Mouse (Mus musculus) midbrain, embryonic 12.5 days (tissue): ENCODE data around the gene Zc3h18. TPM values are rescaled to one million over a fixed set of nuclear protein-coding genes. Genes with fewer than 3 reads are reported as not detected.
A peak's percentile ranks its signal among the peaks of the same experiment; 100 is the strongest.

Experiments used
- ATAC-seq: fragments of 200-750 bp; cut with Nextera tagmentation; 2 replicates; pipeline ENCODE4 v1.8.0; 2017; ENCODE audit warnings: low read depth, moderate TSS enrichment, moderate library complexity; ENCODE audit not compliant: low FRiP score
- H3K27ac ChIP-seq: fragments of 300-500 bp; sonication (generic); replicated peaks from 2 replicates; pipeline ENCODE4 v1.5.1; 2016; ENCODE audit warnings: mild to moderate bottlenecking
- H3K27me3 ChIP-seq: fragments of 300-500 bp; sonication (generic); 2 replicates; pipeline ENCODE4 v1.6.1; 2016; ENCODE audit warnings: mild to moderate bottlenecking
- H3K36me3 ChIP-seq: fragments of 300-500 bp; sonication (generic); 2 replicates; pipeline ENCODE4 v1.6.1; 2016
- H3K4me1 ChIP-seq: fragments of 300-500 bp; sonication (generic); 2 replicates; pipeline ENCODE4 v1.6.1; 2016
- H3K4me2 ChIP-seq: fragments of 300-500 bp; sonication (generic); replicated peaks from 2 replicates; pipeline ENCODE4 v1.6.1; 2016; ENCODE audit warnings: mild to moderate bottlenecking, moderate library complexity
- H3K4me3 ChIP-seq: fragments of 300-500 bp; sonication (generic); 2 replicates; pipeline ENCODE4 v1.5.1; 2016; ENCODE audit warnings: mild to moderate bottlenecking
- H3K9ac ChIP-seq: fragments of 300-500 bp; sonication (generic); replicated peaks from 2 replicates; pipeline ENCODE4 v1.6.1; 2016; ENCODE audit warnings: mild to moderate bottlenecking, moderate library complexity
- H3K9me3 ChIP-seq: fragments of 300-500 bp; sonication (generic); 2 replicates; pipeline ENCODE4 v1.6.1; 2016; ENCODE audit warnings: mild to moderate bottlenecking
- WGBS: fragments of 180-500 bp; shearing (Covaris S2); methylation state at CpG from one replicate; pipeline ENCODE4 v1.1.7; 2016; 5-methylcytosine and 5-hydroxymethylcytosine counted together
- polyA plus RNA-seq: library from polyadenylated mRNA; unstranded; fragments of >200 nt; fragmentation: Nextera tagmentation; extraction: Ambion mirVana; gene quantifications from 2 replicates; pipeline ENCODE4 v1.2.1, GENCODE M21; 2016

The Zc3h18 gene
- polyA plus RNA-seq, 1 experiment from 2014 or later, result 68.3 TPM

DNA sequence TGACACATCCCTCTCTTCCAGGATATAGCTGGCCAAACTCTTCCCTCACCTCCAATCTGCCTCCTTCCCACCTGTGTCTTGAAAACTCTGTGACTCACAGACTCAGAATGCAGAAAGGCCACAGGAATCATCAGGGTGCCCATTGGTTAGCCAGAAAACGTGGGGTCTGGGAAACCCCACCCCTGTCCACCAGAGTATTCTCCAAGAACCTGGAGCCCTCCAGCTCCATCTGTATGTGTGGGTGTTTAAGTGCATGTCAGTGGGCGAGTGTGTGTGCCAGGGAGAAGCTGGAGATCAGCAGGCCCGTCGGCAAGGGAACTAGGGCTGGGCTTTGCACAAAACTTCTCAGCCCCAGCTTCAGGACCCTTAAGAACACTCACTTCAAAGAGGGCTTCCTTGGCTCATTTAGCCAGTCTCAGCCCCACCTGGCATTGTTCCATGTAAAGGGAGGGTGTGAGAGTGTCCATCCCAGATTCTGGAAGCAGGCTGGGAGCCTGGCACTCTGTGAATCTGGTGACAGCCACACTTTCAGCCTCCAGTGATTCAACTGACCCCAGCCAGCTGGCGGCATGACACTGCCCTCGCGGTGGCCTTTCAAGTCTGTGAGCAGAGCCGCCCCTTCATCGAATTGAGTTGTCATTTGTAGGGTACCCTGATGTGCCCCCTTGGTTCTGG, 43.6 kb downstream of the Zc3h18 start:
- Histone ChIP-seq H3K27me3 (no peaks in the 10 kb centered on the region), H3K9me3 (no peaks in the 10 kb centered on the region), H3K9ac (no peak overlapping the region), H3K4me3 (no peak overlapping the region), H3K27ac (no peak overlapping the region), H3K36me3 (peaks cover 45% of the 10 kb centered on the region), H3K4me1 (no peaks in the 10 kb centered on the region), H3K4me2 (no peak overlapping the region)
- no peak for ATAC-seq
- WGBS, result 76% methylated on average over 9 of the region's 9 CpGs

GRCm38 (mm10) chr8:122421376-122422070, 45.1 kb downstream of the Zc3h18 start, which contains the start of gene Il17c:
Gene Il17c, plus strand, starts transcription at chr8:122422020.
- 86% methylated on average over 14 of the region's 14 CpGs for WGBS
- Histone ChIP-seq H3K9me3 (no peaks in the 10 kb centered on the region), H3K4me1 (no peaks in the 10 kb centered on the region), H3K9ac (no peak within 1 kb of the TSS), H3K36me3 (peaks cover 30% of the 10 kb centered on the region), H3K4me2 (no peak within 1 kb of the TSS), H3K27ac (no peak within 1 kb of the TSS), H3K4me3 (no peak within 1 kb of the TSS), H3K27me3 (no peaks in the 10 kb centered on the region)
- ATAC-seq, result no peak

DNA sequence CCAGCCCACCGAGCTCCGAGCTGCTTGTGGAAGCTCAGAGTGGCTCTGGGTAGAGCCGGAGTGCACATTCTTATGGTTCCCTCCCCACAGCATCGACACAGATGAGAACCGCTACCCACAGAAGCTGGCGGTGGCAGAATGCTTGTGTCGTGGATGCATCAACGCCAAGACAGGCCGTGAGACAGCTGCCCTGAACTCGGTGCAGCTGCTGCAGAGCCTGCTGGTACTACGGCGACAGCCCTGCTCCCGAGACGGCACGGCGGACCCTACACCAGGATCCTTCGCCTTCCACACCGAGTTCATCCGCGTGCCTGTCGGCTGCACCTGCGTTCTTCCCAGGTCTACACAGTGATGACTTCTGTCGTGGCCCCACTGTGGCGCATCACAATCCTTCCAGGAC, 46.8 kb downstream of the Zc3h18 start:
- H3K9ac ChIP-seq, result no peak overlapping the region
- H3K9me3 ChIP-seq, result no peaks in the 10 kb centered on the region
- no peaks in the 10 kb centered on the region for H3K27me3 ChIP-seq
- ATAC-seq, result no peak
- H3K36me3 ChIP-seq, result peaks cover 15% of the 10 kb centered on the region
- no peak overlapping the region for H3K27ac ChIP-seq
- WGBS, result 90% methylated on average over 24 of the region's 24 CpGs
- H3K4me1 ChIP-seq, result no peaks in the 10 kb centered on the region
- no peak overlapping the region for H3K4me2 ChIP-seq
- no peak overlapping the region for H3K4me3 ChIP-seq

- H3K4me2 ChIP-seq, result no peak overlapping the region
- H3K27me3 ChIP-seq, result no peaks in the 10 kb centered on the region
- no peaks in the 10 kb centered on the region for H3K9me3 ChIP-seq
- H3K27ac ChIP-seq, result no peak overlapping the region
- no peak overlapping the region for H3K4me3 ChIP-seq
- peaks cover 10% of the 10 kb centered on the region for H3K36me3 ChIP-seq
- WGBS, result 75% methylated on average over 5 of the region's 5 CpGs
- no peak for ATAC-seq
- no peak overlapping the region for H3K9ac ChIP-seq
- no peaks in the 10 kb centered on the region for H3K4me1 ChIP-seq
Observed at GRCm38 (mm10) chr8:122423659-122424058, 47.2 kb downstream of the Zc3h18 start.

DNA sequence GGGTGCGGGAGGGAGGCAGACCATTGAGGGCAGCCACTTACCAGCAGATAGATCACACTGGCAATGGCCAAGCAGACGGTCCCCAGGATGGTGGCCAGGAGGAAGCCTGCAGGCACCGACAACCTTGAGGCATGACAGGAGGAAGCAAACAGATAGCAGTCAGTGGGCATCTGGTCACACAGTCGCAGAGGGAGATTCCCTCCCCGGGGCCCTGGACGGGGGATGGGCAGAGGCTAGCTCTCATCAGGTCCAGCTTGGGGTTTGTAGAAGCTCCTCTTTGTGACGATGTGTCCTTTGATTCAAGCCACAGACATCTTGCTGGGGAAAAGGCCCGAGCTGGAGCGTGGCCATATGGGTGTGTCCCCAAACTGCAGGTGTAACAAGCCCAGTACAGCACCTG, 49.7 kb downstream of the Zc3h18 start:
- Histone ChIP-seq H3K9me3 (no peaks in the 10 kb centered on the region), H3K27me3 (no peaks in the 10 kb centered on the region), H3K4me2 (no peak overlapping the region), H3K9ac (no peak overlapping the region), H3K27ac (no peak overlapping the region), H3K4me1 (no peaks in the 10 kb centered on the region), H3K4me3 (no peak overlapping the region), H3K36me3 (no peaks in the 10 kb centered on the region)
- whole genome bisulfite sequencing, result 80% methylated on average over 9 of the region's 9 CpGs
- ATAC-seq, result no peak

DNA sequence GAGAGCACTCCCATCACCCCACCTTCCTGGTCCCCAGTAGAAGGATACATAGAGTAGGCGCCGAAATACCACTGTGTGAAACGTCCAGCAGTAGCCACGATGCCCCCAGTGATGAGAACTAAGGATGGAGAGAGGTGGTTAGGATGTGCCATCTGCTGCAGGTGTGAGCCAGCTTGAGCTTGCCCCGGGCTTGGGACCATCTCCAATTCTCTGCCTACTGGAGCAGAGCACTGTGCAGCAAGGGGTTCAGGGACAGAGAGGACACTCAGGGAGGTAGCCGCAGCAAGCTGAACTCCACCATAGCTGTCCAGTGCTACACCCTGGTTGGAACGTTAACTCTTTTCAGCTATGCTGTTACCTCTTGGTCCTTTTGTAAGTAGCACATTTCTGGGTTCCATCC, 51.2 kb downstream of the Zc3h18 start:
- H3K9me3 ChIP-seq, result no peaks in the 10 kb centered on the region
- WGBS, result 94% methylated on average over 7 of the region's 7 CpGs
- H3K27me3 ChIP-seq, result peaks cover 4% of the 10 kb centered on the region; the same call in 1 of the 2 replicates
- ATAC-seq, result no peak
- no peaks in the 10 kb centered on the region for H3K36me3 ChIP-seq
- no peak overlapping the region for H3K4me2 ChIP-seq
- H3K4me3 ChIP-seq, result no peak overlapping the region
- no peak overlapping the region for H3K9ac ChIP-seq
- H3K27ac ChIP-seq, result no peak overlapping the region
- peaks cover 10% of the 10 kb centered on the region for H3K4me1 ChIP-seq

DNA sequence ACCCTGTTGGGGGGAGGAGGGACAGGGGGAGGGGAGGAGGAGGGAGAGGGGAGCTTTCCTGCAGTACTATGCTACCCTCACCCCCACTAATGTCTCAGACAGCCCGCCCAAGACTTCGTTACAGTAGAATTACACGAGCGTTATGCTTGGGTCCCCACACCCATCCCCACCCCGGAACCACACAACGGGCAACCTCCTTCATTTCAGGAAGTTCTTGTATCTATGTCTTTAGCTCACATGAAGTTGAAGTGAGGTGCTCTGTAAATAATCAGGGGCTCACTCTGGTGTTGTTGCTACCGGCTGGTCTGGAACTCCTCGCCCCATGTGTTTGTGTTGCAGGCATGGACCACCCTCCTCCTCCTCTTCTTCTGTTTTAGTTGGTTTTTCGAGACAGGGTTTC, 51.8 kb downstream of the Zc3h18 start:
- no peak overlapping the region for H3K27ac ChIP-seq
- ATAC-seq, result no peak
- no peaks in the 10 kb centered on the region for H3K36me3 ChIP-seq
- no peak overlapping the region for H3K9ac ChIP-seq
- WGBS, result 92% methylated on average over 9 of the region's 9 CpGs
- no peaks in the 10 kb centered on the region for H3K9me3 ChIP-seq
- H3K4me2 ChIP-seq, result no peak overlapping the region
- peaks cover 9% of the 10 kb centered on the region; the same call in 1 of the 2 replicates for H3K27me3 ChIP-seq
- H3K4me3 ChIP-seq, result no peak overlapping the region
- H3K4me1 ChIP-seq, result peaks cover 16% of the 10 kb centered on the region

DNA sequence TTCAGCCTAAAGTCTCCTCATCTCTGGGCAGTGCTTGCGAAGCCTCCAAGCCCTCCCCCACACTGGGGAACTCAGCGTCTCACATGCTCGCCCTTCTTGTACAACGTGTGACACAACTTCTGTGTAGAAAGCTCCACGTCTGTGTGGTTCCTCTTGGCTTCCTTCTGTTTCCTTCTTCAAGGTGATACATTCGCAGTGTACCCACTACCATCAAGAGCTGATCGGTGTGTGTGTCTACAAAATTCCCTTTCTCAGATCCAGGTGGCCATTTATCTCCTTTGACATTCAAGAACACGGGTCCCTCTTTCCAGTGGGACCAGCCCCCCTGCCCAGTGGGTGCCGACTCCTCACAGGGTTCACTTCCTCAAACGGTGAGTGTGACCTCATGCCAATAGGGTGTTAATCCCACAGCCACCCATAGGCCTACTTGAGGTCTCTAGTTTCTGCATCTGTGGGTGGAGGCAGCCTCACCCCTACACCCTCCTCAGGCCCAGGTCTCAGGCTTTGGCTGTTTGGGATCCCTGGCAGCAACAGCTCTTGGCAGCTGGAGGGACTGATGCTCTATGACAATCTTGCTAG, 53.7 kb downstream of the Zc3h18 start:
- ATAC-seq, result no peak
- 83% methylated on average over 10 of the region's 10 CpGs for WGBS
- H3K27me3 ChIP-seq, result peaks cover 9% of the 10 kb centered on the region
- H3K4me1 ChIP-seq, result peaks cover 16% of the 10 kb centered on the region
- H3K9ac ChIP-seq, result no peak overlapping the region
- peaks cover 15% of the 10 kb centered on the region for H3K36me3 ChIP-seq
- H3K4me3 ChIP-seq, result no peak overlapping the region
- no peaks in the 10 kb centered on the region for H3K9me3 ChIP-seq
- H3K27ac ChIP-seq, result no peak overlapping the region
- H3K4me2 ChIP-seq, result no peak overlapping the region

- Histone ChIP-seq H3K4me3 (no peak overlapping the region), H3K9me3 (no peaks in the 10 kb centered on the region), H3K4me2 (no peak overlapping the region), H3K36me3 (peaks cover 20% of the 10 kb centered on the region), H3K27me3 (peaks cover 9% of the 10 kb centered on the region), H3K4me1 (peaks cover 16% of the 10 kb centered on the region), H3K9ac (no peak overlapping the region), H3K27ac (no peak overlapping the region)
- 86% methylated on average over 3 of the region's 3 CpGs for WGBS
- no peak for ATAC-seq
Observed at GRCm38 (mm10) chr8:122430646-122431045, 54.2 kb downstream of the Zc3h18 start.

DNA sequence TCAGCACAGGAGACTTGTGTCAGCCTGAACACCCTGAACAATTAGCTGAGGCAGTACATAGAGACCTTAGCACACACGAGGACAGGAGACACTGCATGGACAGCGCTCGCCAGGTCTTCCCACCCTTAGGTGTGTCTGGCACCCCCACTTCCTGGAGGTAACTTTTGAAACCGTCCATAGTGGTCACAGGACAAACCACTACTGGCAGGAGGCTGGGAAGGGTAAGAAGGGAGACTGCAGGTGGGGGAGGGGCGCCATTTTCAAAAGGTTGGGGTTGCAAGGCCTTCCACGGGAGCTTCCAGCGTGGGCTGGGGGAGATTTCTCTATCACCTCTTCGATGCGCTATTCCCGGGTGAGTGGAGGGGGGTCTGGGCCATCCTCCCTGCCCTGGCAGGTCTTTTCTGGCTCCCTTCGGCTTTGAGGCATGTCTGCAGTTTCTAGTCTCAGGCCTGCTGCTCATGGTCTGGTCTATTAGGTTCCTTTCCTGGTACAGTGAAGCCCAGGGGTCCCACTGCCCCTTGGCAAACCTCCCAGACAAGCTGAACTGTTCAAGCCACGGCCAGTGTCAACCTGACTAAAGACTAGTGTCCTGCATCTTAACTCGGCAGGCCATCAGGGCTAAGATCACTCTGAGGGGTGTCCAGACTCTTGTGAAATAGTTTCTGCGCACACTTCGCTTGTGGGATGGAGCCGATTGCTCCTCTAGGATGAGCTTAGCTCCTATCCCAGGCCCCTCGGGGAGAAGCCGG, 55.5 kb downstream of the Zc3h18 start:
- H3K4me3 ChIP-seq, result peak overlapping the region; percentile 41
- no peak for ATAC-seq
- H3K9me3 ChIP-seq, result no peaks in the 10 kb centered on the region
- peaks cover 9% of the 10 kb centered on the region for H3K27me3 ChIP-seq
- H3K4me1 ChIP-seq, result peaks cover 16% of the 10 kb centered on the region
- H3K36me3 ChIP-seq, result peaks cover 32% of the 10 kb centered on the region
- WGBS, result 38% methylated on average over 18 of the region's 18 CpGs
- peak overlapping the region; percentile 60 for H3K9ac ChIP-seq
- H3K27ac ChIP-seq, result no peak overlapping the region
- H3K4me2 ChIP-seq, result peak overlapping the region; percentile 65

GRCm38 (mm10) chr8:122432443-122433268, 56.2 kb downstream of the Zc3h18 start, which contains the start of gene Cyba:
Gene Cyba, minus strand, starts transcription at chr8:122432930.
- peak within 1 kb of the TSS; percentile 41 for H3K4me3 ChIP-seq
- peaks cover 9% of the 10 kb centered on the region for H3K27me3 ChIP-seq
- no peak within 1 kb of the TSS for H3K27ac ChIP-seq
- H3K4me1 ChIP-seq, result peaks cover 16% of the 10 kb centered on the region
- peak within 1 kb of the TSS; percentile 65 for H3K4me2 ChIP-seq
- no peaks in the 10 kb centered on the region for H3K9me3 ChIP-seq
- H3K36me3 ChIP-seq, result peaks cover 40% of the 10 kb centered on the region
- H3K9ac ChIP-seq, result peak within 1 kb of the TSS; percentile 60
- peak; percentile 81 for ATAC-seq
- WGBS, result 6% methylated on average over 45 of the region's 45 CpGs
